Mouse (Mus musculus) embryonic facial prominence, embryonic 14.5 days (tissue): ENCODE measurements around the gene Dap3. TPM values are rescaled to one million over a fixed set of nuclear protein-coding genes. Genes with fewer than 3 reads are reported as not detected.

Experiments used
- ATAC-seq: fragments of 200-750 bp; cut with Nextera tagmentation; 2 replicates; pipeline ENCODE4 v1.8.0; 2017; ENCODE audit warnings: low read depth, moderate number of reproducible peaks, moderate TSS enrichment
- DNase-seq: peaks from one replicate; pipeline ENCODE4 v3.0.0-alpha.2; 2015; ENCODE audit warnings: low spot score
- H3K27ac ChIP-seq: fragments of 300-500 bp; sonication (generic); replicated peaks from 2 replicates; pipeline ENCODE4 v1.5.1; 2014; ENCODE audit warnings: low read depth, mild to moderate bottlenecking, low read length, moderate library complexity
- H3K27me3 ChIP-seq: fragments of 300-500 bp; sonication (generic); replicated peaks from 2 replicates; pipeline ENCODE4 v1.6.1; 2014; ENCODE audit warnings: low read length; ENCODE audit not compliant: control insufficient read depth, insufficient read depth
- H3K36me3 ChIP-seq: fragments of 300-500 bp; sonication (generic); 2 replicates; pipeline ENCODE4 v1.6.1; 2014; ENCODE audit warnings: low read length, mixed read lengths; ENCODE audit not compliant: control insufficient read depth, insufficient read depth
- H3K4me1 ChIP-seq: fragments of 300-500 bp; sonication (generic); 2 replicates; pipeline ENCODE4 v1.6.1; 2014; ENCODE audit warnings: antibody characterized with exemption, low read length; ENCODE audit not compliant: control insufficient read depth, insufficient read depth
- H3K4me2 ChIP-seq: fragments of 300-500 bp; sonication (generic); 2 replicates; pipeline ENCODE4 v1.6.1; 2014; ENCODE audit warnings: low read depth, mild to moderate bottlenecking, low read length, moderate library complexity, mixed read lengths
- H3K4me3 ChIP-seq: fragments of 300-500 bp; sonication (generic); 2 replicates; pipeline ENCODE4 v1.5.1; 2014; ENCODE audit warnings: low read depth, mild to moderate bottlenecking, low read length
- H3K9ac ChIP-seq: fragments of 300-500 bp; sonication (generic); 2 replicates; pipeline ENCODE4 v1.6.1; 2014; ENCODE audit warnings: low read depth, mild to moderate bottlenecking, low read length, moderate library complexity, mixed read lengths
- H3K9me3 ChIP-seq: fragments of 300-500 bp; sonication (generic); 2 replicates; pipeline ENCODE4 v1.6.1; 2016; ENCODE audit warnings: low read length; ENCODE audit not compliant: control insufficient read depth
- WGBS: fragments of 180-500 bp; shearing (Covaris S2); extraction: QIAGEN DNeasy Blood & Tissue Kit; methylation state at CpG from one replicate; pipeline ENCODE4 v1.1.7; 2014; 5-methylcytosine and 5-hydroxymethylcytosine counted together
- polyA plus RNA-seq: library from polyadenylated mRNA; unstranded; fragments of >200 nt; fragmentation: Nextera tagmentation; extraction: Ambion mirVana; gene quantifications from 2 replicates; pipeline ENCODE4 v1.2.1, GENCODE M21; 2014

Dap3 gene
- polyA plus RNA-seq, 1 experiment from 2014 or later, result 125 TPM

GRCm38 (mm10) chr3:88951327-88951800 lies 383 bp upstream of the Dap3 start:
- ATAC-seq (no peak), DNase-seq (no peak)
- under 1% methylated on average over 5 of the region's 5 CpGs for WGBS
- peak overlapping the region; percentile 95 for H3K9ac ChIP-seq
- peaks cover 11% of the 10 kb centered on the region for H3K4me1 ChIP-seq
- no peaks in the 10 kb centered on the region for H3K36me3 ChIP-seq
- H3K9me3 ChIP-seq, result no peaks in the 10 kb centered on the region
- H3K4me3 ChIP-seq, result peak overlapping the region; percentile 82
- no peaks in the 10 kb centered on the region for H3K27me3 ChIP-seq
- H3K4me2 ChIP-seq, result peak overlapping the region; percentile 83
- H3K27ac ChIP-seq, result peak overlapping the region; percentile 99

GRCm38 (mm10) chr3:88949786-88950575 lies 1.0 kb downstream of the Dap3 start:
- Histone ChIP-seq H3K9ac (peak overlapping the region; percentile 95), H3K27me3 (no peaks in the 10 kb centered on the region), H3K36me3 (no peaks in the 10 kb centered on the region), H3K4me3 (peak overlapping the region; percentile 82), H3K4me1 (peaks cover 11% of the 10 kb centered on the region), H3K9me3 (no peaks in the 10 kb centered on the region), H3K27ac (peak overlapping the region; percentile 99), H3K4me2 (peak overlapping the region; percentile 83)
- ATAC-seq, result peak; percentile 94
- peak; percentile 97 for DNase-seq
- WGBS, result 2% methylated on average over 46 of the region's 92 CpGs

- H3K9me3 ChIP-seq, result no peaks in the 10 kb centered on the region
- H3K36me3 ChIP-seq, result peaks cover 34% of the 10 kb centered on the region
- H3K27ac ChIP-seq, result no peak overlapping the region
- WGBS, result 90% methylated on average over 4 of the region's 4 CpGs
- no peak overlapping the region for H3K4me3 ChIP-seq
- no peak overlapping the region for H3K4me2 ChIP-seq
- DNase-seq, result no peak
- H3K4me1 ChIP-seq, result peaks cover 11% of the 10 kb centered on the region
- ATAC-seq, result no peak
- no peak overlapping the region for H3K9ac ChIP-seq
- H3K27me3 ChIP-seq, result no peaks in the 10 kb centered on the region
These were observed 6.9 kb downstream of the Dap3 start for GRCm38 (mm10) chr3:88944109-88944508.

- Histone ChIP-seq H3K9me3 (no peaks in the 10 kb centered on the region), H3K27me3 (no peaks in the 10 kb centered on the region), H3K9ac (no peak overlapping the region), H3K36me3 (peaks cover 51% of the 10 kb centered on the region), H3K4me2 (no peak overlapping the region), H3K4me1 (no peaks in the 10 kb centered on the region), H3K4me3 (no peak overlapping the region), H3K27ac (no peak overlapping the region)
- ATAC-seq (no peak), DNase-seq (no peak)
- 91% methylated on average over 10 of the region's 10 CpGs for WGBS
These were observed 8.6 kb downstream of the Dap3 start for GRCm38 (mm10) chr3:88942316-88942880.

- ATAC-seq (0 out of 2 replicates have a peak, but pooled peaks have one; percentile 30), DNase-seq (peak; percentile 86)
- H3K27me3 ChIP-seq, result no peaks in the 10 kb centered on the region
- H3K27ac ChIP-seq, result no peak overlapping the region
- H3K4me3 ChIP-seq, result no peak overlapping the region
- no peak overlapping the region for H3K9ac ChIP-seq
- WGBS, result 68% methylated on average over 3 of the region's 3 CpGs
- H3K9me3 ChIP-seq, result no peaks in the 10 kb centered on the region
- no peaks in the 10 kb centered on the region for H3K4me1 ChIP-seq
- H3K36me3 ChIP-seq, result peaks cover 73% of the 10 kb centered on the region
- H3K4me2 ChIP-seq, result no peak overlapping the region
These were observed 11.2 kb downstream of the Dap3 start for GRCm38 (mm10) chr3:88939749-88940148.

GRCm38 (mm10) chr3:88939071-88939470 lies 11.9 kb downstream of the Dap3 start:
- Histone ChIP-seq H3K27me3 (no peaks in the 10 kb centered on the region), H3K9ac (no peak overlapping the region), H3K4me1 (no peaks in the 10 kb centered on the region), H3K9me3 (no peaks in the 10 kb centered on the region), H3K4me3 (no peak overlapping the region), H3K27ac (no peak overlapping the region), H3K4me2 (no peak overlapping the region), H3K36me3 (peaks cover 77% of the 10 kb centered on the region)
- WGBS, result 85% methylated on average over 10 of the region's 10 CpGs
- ATAC-seq, result no peak
- no peak for DNase-seq

- H3K9me3 ChIP-seq, result no peaks in the 10 kb centered on the region
These were observed 21.5 kb downstream of the Dap3 start for GRCm38 (mm10) chr3:88929501-88929900.

GRCm38 (mm10) chr3:88925651-88926050 lies 25.3 kb downstream of the Dap3 start:
- no peak for ATAC-seq
- no peaks in the 10 kb centered on the region for H3K9me3 ChIP-seq
- H3K4me1 ChIP-seq, result no peaks in the 10 kb centered on the region
- H3K4me3 ChIP-seq, result no peak overlapping the region
- 98% methylated on average over 2 of the region's 2 CpGs for WGBS
- no peak overlapping the region for H3K4me2 ChIP-seq
- H3K27me3 ChIP-seq, result no peaks in the 10 kb centered on the region
- no peak overlapping the region for H3K27ac ChIP-seq
- no peak overlapping the region for H3K9ac ChIP-seq
- DNase-seq, result no peak
- peaks cover 98% of the 10 kb centered on the region for H3K36me3 ChIP-seq

More at GRCm38 (mm10) chr3:88929501-88929900, 21.5 kb downstream of the Dap3 start:
- Histone ChIP-seq H3K9ac (no peak overlapping the region), H3K36me3 (peaks cover 98% of the 10 kb centered on the region), H3K4me2 (no peak overlapping the region), H3K27me3 (no peaks in the 10 kb centered on the region), H3K4me3 (no peak overlapping the region), H3K4me1 (no peaks in the 10 kb centered on the region), H3K27ac (no peak overlapping the region)
- no peak for ATAC-seq
- DNase-seq, result no peak
- WGBS, result 88% methylated on average over 3 of the region's 3 CpGs
